Mouse (Mus musculus) cerebellum, postnatal 36 days (tissue): ENCODE data around the gene Ep400.
"Not testable (repeated sequence)": the region's sequence is repeated elsewhere in the genome, so short reads cannot be mapped to it uniquely, and the experiment has no call there.

Experiments
- DNase-seq, 2 experiments: peaks; one replicate each; pipeline ENCODE4 v3.0.0; 2021 to 2022; ENCODE audit warnings: mixed read lengths in 2 of 2

Gene Ep400

DNA sequence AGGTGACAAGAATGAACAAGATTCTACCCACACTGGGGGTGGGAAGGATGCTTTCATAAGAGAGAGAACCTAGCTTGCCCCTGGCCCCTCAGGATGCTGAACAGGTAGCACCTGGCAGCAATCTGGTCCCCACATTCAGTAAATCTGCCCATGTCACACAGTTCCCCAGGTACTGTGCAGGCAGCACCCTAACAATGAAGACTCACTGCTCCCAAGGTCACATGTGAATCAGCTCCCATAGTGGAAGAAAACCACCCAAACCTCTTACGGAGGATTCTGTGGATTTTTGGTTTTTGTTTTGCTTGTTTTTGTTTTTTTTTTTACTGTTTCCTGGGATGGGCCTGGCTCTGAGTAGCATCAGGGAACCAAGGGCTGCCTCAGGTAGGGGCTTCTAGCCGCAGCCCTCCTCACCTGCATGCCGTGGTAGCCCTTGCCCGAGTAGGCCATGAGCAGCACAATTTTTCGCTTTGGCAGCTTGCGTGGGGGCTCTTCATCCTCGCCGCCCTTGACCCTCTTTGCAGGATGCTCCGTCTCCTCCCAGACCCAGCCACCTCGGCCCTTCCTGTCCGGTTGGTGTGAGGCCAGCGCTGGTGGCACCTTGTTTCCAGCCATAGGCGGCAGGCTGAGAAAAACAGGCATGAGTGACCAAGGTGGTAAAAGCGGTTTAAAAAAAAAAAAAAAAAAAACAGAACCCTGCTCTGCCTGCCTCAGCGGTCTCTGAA is 8.9 kb upstream of the Ep400 start:
- DNase-seq, result no peak

DNA sequence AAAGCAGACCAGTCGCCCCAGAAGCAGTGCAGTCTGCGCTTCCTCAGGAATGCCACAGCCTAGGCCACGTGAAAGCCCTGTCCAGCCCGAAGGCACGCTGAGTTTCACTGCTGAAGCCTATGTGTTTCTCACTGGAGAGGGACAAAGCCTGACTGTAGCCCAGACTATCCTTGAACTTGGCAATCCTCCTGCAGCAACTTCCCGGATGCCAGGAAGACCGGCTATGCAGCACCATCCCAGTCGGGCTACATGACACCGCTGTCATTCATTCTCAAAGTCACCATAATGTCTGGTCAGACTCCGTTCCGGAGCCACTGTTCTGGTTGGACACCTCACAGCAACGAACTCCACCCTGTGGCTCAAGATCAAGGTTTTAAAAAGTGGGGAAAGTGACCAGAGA is 7.7 kb upstream of the Ep400 start:
- no peak for DNase-seq

DNA sequence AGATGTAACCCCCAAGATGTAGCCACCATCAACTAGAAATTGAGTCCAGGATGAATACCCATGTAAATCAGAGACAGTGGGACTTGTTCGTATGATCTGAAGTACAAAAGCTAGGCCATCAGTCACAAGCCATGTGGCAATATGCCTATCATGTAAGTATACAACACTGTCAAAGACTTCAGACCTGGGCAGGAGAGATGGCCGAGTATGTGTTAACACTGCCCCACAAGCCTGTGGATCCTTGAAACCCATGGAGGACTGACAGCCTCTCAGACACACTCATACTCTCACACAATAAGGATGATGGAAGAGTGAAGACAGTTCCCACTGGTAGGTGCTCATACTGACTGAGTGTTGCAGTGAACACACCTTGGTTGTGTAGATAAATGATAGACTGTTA is 5.6 kb upstream of the Ep400 start:
- no peak for DNase-seq

DNA sequence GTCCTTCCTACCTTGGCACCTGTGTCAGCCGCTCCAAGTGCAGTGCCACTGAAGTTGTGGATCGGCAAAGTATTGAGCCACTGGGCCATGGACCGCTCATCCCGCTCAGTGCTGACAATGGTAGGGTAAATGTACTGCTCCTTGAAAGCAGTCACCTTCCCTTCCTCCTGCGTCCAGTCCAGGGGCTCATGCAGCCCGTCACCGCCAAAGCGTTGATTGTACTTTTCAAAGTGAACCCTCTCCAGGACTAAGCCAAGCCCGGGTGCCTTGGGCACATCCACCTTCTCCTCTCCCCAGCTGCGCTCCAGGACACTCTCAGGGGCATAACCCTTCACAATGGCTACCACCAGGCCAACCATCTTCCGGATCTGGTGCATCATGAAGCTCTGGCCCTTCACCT is 4.0 kb upstream of the Ep400 start:
- DNase-seq, result no peak

DNA sequence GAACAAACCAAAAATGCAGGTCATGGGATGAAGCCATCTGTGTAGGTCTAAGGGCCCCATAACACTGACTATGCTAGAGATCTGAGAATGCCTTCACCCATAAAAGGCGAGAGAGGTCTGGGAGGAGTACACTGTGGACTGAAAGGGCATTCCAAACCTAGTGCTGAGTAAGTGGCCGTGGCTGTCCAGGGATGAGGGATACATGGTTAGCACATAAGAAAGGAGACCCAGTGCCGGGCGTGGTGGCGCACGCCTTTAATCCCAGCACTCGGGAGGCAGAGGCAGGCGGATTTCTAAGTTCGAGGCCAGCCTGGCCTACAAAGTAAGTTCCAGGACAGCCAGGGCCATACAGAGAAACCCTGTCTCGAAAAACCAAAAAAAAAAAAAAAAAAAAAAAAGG is 2.4 kb upstream of the Ep400 start:
- DNase-seq, result not testable (repeated sequence)

DNA sequence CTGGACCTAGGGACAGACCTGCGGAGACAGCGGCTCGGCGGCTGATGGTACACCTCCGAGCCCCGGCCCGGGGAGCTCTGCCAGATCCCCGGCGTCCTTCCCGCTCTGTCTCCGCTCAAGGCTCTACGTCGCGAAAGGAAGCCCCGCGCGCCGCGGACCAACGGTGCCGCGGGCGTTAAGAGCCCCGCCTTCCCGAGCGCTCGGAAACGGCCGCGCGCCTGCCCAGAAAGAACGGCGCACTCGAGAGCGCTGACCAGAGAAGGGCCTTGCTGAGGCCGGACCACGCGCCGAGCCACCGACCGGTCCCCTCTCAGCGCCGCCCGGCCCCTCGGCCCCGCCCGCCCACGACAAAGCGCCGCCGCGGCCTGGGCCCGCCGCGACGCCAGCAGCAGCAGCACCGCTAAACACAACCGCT is 479 bp downstream of the Ep400 start:
- no peak for DNase-seq

DNA sequence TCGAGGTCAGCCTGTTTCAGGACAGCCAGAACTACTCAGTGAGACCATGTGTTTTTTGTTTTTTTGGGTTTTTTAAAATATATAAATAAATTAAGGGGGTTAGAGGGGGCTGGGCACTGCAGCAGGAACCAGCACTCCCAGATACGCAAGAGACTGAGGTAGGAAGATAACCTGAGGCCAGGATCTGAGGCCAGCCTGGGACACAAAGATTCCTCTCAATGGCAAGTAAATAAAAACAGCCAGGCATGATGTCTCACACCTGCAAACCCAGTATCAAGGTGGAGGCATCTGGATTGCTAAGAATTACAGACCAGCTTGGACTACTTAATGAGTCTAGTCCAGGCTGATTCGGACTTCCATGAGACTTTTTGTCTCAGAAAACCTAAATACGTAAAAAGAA is 1.2 kb downstream of the Ep400 start:
- no peak for DNase-seq

DNA sequence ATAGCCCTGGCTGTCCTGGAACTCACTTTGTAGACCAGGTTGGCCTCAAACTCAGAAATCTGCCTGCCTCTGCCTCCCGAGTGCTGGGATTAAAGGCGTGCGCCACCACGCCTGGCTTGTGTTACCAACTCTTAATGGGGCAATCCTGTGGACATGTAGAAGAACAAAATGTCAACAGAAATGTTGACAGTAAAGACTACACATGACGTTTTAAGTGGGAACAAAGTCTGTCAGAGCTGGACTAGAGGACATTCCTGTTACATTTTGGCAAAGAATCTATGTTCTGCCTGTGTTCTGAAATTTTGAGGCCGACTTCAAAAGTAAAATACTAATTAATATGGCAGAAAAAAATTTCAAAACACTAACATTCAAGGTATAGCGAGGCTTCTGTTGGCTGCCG is 6.6 kb downstream of the Ep400 start:
- DNase-seq, result no peak

DNA sequence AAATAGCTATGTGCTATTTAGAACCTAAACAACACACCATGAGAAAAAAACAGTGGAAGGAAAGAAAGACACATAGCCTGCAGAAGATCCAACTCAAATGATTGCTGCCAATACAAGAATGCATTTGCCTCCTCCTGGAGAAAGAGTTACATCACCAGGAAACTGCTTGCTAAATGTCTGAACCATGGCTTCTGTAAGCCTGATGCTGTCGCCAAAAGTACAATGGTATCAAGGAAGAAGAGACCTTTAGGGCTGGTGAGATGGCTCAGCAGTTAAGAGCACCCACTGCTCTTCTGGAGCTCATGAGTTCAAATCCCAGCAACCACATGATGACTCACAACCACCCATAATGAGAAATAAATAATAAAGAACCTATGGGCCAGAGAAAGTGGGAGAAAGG is 25.5 kb downstream of the Ep400 start:
- DNase-seq, result no peak

DNA sequence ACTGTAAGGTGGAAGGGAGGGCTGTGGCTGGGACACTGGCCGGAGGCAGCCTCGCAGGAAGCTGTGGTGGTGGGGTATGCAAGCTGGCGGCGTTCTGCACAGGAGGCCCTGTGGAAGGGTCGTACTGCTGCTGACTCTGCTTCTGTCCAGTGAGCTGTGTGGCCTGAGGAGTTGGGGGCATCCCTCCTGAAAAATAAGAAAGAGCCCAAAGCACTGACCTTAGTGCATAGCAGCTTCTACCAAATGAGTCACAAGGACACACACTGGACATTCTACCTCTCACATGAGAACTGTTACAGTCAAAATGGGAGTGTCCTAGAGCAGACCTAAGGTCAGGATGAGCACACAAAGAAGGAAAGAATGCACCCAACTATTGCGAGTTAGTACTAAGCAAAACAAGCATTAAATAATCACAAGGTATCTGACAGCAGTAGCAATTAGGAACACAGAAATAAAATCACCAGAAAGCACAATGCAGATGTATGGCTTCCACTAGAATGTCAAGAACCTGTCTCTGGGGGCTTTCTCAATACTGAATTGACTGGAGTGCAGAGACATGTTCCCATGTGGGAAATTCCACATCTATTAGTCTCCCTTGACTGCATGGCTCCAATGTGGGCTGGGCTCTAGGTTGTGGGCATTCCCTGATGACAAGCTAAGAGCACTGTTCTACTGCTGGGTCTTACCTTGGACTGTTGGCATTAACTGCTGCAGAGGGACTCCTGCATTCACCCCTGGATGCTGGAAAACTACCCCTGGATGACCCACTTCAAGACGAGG is 30.8 kb downstream of the Ep400 start:
- DNase-seq, result no peak

DNA sequence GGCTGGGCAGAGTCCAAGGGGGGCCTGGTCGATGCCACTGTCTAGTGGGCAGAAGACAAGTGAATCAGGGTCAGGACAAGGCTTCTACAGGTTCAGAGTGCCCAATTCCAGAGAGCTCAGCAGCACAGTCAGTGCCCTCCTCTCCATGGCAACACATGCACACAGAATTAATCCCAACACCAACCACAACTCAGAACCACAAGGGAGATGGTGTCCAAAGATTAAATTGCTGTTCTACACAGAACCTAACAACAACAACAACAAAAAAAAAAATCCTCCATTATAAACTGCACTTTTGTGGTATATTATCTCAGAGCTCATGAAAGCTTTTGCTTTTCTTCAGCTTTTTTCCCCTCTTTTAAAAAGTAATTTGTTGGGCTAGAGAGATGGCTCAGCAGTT is 34.9 kb downstream of the Ep400 start:
- DNase-seq, result no peak

DNA sequence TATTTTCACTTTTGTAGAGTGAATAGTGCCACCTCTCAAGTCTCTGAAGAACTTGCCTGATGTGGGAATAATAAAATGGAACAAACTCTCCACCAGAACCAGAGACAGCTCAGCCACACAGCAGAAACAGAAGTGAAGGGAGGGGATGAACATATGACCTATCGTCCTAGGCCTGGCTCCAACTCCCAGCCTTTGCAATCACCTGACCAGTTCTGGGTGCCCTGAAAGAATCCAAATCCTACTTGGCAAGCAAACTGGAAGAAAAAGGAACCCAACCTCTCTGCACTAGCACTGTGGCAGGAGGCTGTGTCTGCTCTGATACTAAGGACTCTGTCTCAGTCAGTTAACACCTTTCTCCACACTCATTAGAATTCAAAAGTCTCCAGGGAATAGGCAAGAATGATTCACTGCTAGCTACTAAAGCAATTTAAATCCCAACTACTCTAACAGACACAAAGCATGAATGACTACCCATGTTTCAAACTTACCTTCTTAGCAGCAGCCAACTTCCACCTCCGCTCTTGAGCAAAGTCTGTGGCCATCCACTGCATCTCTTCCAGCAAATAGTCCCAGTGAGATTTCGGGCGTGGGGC is 37.2 kb downstream of the Ep400 start:
- no peak for DNase-seq

DNA sequence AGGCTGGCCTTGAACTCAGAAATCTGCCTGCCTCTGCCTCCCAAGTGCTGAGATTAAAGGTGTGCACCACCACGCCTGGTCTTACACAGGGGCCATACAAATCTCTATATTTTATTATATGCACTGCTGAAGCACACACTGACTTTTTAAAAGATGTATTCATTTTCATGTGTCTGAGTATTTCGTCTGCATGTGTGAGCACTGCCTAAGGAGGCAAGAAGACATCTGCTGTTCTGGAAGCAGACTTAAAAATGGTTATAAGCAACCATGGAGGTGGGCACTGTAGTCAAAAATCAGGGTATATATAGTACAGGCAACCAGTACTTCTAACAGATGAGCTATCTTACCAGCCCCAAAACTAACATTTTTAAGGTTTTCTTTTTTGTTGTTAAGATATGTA is 39.3 kb downstream of the Ep400 start:
- DNase-seq, result no peak

DNA sequence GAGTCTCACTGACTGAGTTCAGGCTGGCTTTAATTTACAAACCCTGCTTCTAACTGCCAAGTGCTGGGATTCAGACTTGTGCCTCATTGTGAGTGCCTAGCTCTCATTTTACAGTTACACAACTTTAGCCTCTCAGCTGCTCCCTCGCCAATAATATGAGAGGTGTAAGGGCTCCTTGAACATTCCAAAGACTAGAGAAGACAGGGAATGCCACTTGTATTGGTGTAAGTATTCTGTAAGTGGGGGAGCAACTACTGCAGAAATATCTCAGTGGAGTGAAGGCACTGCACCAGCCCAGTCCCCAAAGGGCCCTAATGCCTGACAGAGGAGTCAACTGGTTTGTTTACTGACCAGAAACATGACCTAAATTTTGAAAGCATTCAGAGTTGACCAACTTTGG is 42.7 kb downstream of the Ep400 start:
- DNase-seq, result no peak

DNA sequence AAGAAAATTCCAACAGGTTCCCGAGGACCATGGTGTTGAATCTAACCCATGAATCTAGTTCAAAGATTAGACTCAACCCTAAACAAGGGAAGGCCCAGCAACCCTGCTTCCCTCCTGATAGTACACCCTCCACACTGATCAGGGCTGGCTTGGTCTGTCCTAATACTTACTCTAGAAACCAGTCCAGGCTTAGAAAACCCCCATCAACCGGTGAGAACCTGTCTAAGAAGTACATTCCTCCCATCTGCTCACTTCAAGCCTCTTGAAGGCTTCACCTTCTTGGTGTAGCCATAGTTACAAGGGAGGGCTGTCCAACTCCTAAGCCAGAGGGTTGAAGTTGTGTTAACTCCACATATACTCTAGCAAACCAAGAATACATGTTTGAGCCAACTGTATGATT is 47.0 kb downstream of the Ep400 start:
- no peak for DNase-seq

DNA sequence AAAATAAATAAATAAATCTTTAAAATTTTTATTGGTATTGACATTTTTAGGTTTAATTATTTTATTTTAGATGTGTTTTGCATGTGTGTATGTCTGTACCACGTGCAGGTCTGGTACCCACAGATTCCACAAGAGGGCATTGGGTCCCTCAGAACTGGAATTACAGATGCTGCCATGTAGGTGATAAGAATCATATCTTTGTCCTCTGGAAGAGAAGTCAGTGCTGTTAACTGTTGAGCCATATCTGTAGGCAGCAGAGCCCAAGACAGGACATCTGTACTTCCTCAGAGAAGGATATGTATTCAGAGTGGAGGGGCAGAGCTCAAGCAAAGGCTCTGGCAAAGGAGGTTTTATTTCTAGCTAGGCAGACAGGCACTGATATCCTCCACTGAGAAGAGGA is 49.1 kb downstream of the Ep400 start:
- not testable (repeated sequence) for DNase-seq

DNA sequence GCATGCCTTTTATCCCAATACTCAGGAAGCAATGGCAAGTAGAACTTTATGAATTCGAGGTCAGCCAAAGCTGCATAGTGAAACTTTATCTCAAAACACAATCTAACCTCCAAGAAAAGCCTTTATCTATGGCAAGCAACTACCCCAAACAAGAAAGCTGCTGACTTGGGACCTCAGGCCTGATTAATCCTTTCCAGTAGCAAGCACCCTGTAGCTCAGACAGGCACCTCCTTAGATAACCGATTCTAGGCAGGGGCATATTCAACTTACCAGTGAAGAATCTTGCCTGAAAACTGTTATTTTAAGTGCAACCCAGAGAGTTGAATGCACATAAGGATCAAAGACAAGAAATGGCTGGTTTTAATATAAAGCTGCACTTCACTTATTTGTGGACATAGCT is 59.1 kb downstream of the Ep400 start:
- DNase-seq, result no peak

DNA sequence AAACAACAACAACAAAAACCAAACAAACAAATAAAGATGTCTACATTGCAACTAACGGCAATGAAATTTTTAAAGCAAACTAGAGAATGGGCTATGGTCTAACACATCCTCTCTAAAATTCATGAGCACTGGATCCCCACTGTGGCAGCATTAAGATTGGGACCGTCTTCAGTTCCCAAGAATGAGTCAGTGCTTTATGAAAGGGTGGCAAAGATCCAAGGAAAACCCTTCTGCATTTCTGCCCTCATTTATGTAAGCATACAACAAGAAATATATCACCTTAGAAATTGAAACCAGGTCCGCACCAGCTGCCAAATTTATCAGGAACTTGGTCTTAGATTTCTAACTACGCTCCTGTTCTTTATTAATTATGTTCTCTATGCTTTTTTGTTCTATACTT is 61.3 kb downstream of the Ep400 start:
- DNase-seq, result no peak

DNA sequence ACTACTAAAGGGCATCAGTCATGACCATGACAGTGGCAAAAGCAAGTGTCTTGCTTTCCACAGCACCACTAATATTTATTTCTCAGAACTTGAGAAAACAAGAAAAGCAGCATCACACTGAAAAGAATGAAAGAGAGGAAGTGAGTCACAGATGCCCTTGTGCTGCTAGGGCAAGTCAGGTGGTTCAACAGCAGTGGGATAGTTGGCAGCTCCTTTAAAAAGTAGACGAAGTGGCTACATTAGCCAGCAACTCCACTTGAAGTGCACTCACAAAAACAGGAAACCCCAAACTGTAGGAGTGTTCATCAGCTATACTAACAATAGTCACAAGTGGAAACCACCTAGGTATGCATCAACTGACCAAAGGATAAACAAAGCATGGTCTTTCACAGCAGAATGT is 66.5 kb downstream of the Ep400 start:
- DNase-seq, result no peak

DNA sequence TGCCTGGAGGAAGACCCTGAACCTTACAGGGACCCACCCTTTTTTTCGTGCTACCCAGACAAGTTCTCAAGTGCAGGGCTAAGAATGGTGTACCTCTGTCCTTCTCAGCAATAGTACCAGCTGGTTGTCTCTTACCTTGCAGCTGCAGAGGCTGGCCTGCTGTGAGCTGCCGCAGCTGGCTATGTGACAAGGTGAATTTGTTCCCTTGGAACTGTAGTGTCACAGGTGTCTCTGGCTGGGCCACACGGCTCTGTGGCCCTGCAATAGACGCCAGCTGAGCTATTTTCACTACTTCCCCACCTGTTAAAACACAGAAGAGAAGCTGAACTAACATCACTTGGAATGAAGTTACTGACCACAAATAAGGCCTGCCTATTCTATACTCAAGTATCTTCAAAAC is 71.9 kb downstream of the Ep400 start:
- no peak for DNase-seq

DNA sequence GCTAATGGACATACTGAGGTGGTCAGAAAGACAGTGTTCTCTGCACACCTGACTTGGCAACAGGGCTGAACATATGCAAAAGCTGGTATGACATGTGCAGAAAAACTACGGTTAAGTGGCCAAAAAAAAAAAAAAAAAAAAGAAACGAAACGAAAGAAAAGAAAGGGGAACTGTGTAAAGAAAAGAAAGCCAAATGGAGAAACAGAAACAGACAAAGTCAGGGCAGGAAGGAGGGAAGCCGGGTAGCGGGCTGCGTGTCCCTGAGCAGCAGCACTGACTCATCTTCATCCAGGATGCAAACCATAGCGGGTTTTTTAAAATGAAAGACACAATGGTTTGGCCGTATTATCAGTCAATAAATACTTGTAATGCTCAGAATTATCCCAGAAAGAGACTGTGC is 88.5 kb downstream of the Ep400 start:
- no peak for DNase-seq

DNA sequence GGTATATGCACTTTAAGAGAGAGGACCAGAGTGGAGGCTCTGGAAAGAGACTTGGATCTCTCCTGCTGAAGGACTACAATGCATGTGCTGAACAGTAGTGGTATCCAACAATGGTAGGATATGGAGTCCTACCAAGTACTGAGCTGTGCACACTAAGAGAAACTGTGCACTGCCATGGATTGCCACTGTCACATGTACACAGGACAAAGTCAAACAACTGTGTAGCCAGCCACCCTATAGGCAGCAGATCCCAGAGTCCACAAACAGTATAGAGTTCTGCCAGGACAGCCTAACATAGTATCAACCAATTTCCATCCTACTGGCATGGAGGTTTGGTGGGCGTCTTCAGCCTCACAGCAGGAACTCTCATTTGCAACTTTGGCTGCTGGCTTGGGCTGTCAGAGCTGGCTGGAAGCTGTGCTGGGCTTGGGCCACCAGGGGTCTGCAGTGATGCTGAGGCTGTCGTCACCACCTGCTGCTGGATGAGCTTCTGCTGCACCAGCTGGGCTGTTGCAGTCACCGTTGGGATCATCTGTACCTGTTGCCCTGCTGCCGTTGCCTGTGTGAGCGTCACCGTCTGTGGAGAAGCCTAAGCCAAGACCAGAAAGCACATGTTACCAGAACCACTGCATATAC is 104.9 kb downstream of the Ep400 start:
- DNase-seq, result no peak

DNA sequence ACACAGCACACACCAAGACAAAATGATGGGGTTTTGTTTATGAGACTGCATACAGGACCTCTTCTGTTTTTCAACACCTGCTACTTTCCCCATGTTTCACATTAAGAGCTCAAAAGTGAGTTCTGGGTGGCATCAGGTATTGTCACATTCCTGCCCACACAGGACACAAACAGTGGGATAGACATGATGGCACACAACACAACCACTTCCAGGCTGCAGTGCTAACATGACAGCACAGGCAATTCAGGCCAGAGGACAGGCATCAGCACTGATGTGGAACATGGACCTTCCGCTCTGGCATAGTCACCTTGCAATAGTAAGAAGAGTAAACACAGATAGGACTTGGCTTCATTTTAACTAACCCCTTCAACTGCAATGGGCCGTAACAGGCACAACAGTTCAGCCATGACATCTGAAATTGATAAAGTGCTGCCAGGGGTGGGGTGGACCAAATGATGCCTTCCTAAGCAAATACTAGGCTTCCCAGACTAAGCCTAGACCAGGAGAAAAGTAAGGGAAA is 105.7 kb downstream of the Ep400 start:
- DNase-seq, result no peak

DNA sequence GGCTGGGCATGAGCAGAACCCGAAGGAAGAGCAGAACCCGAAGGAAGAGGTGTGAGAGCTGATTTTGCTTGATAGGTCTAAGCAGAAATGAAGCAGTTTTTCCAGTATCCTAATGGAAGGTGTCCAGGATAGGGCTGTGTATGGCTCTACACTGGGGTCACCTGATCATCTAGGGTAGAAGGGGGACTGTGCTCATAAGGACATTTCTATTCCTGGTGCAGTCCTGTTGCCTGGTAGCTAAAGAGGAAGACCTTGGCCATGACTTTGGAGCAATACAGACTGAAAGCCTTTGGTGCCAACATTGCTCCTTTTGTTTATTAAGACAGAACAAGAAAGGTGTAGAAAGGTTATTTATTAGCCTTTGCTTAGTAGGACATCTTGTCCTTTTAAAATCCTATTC is 106.5 kb downstream of the Ep400 start:
- DNase-seq, result no peak
